Mouse (Mus musculus) megakaryocyte, adult 5-6 weeks (primary cell): ENCODE measurements around the gene Tuba8. TPM values are rescaled to one million over a fixed set of nuclear protein-coding genes. Genes with fewer than 3 reads are reported as not detected.

Experiments used
- ATAC-seq: 2 replicates; pipeline ENCODE4 v1.8.0; 2016; ENCODE audit warnings: mild to moderate bottlenecking, inconsistent platforms; ENCODE audit not compliant: poor library complexity, severe bottlenecking
- total RNA-seq, 2 experiments: library from RNA; stranded (forward) in 1 of 2; stranded (reverse) in 1 of 2; fragments of 153-499, 151-499 nt in 1 of 2; fragments of 221-1000, 200-1000 nt in 1 of 2; gene quantifications; 2 replicates each; pipeline versions ENCODE4 v1.2.3 to v1.2.4; 2015 to 2017

Tuba8 gene
- total RNA-seq, 2 experiments from 2014 or later: 5.6 to 6.2 TPM

DNA sequence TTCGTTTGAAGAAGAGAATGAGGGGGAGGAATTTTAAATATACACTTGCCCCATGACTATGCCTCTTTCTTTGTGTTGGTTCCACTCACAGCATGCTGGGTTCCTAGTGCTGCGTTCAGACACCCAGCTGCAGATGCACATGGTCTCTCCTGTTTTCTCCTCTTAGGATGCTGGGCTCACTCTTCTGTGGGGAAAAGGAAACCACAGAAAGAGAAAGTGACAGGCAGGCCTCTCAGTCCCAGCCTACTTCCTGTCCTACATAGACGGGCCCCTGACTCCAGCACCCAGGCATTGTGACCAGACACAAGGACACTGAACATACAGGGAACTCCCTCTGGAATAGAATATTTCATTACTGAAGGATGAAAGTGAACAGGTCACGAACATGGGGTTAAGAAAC lies 15.5 kb downstream of the Tuba8 start:
- ATAC-seq: peak; percentile 33

DNA sequence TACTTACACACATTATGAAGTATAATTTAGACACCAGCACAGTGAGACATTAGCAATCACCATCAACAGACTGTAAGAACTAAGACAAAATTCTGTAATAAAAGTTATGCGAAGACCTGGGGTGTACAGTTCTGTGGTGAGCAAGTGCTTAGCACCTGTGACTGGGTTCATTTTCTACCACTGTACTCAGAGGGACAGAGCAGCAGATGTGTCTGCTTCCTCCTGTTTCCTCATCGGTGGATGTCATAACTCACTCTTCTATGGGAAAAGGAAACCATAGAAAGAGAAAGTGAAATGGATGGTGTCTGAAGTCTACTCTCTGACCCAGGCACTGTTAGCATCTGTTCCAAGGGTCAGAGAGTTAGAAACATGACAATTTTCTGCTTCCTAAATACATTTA lies 16.2 kb downstream of the Tuba8 start:
- ATAC-seq: peak; percentile 73

GRCm38 (mm10) chr6:121228421-121228820 lies 17.9 kb downstream of the Tuba8 start:
- 0 out of 2 replicates have a peak, but pooled peaks have one; percentile 13 for ATAC-seq

DNA sequence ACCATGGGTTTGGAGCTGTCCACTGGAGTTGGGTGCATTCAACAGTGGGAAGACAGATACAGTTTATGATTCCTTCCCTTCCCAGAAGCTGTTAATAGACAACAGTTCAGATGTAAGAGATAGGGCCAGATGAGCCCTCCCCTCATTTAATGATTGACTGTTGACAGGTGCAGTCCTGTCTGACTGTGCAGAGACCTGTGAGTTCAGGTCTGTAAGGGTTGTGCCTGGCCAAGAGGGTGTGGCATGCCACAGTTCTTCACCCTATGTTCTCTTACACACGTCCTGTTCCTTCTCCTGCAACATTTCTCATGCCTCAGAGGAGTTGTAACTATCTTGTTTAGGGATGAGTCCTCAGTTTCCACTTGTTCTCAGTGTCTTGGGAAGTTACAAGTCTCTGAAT lies 22.2 kb downstream of the Tuba8 start:
- ATAC-seq: no peak

DNA sequence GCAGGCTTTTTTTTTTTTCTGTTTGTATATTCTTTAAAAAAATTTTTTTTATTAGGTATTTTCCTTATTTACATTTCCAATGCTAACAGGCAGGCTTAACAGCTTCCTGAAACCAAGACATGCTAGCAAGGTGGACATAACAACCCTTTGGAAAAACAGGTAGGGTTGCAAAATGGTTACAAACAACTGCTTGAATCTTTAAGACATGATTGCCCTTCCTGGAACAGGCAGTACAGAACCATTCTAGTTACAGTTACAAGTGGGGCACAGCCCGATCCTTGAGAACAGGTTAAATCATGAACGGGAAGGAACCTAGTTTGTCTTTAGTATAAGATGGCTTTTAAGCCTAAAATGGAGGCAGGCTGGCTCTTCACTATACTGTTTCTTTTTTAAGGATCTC lies 25.9 kb downstream of the Tuba8 start:
- no peak for ATAC-seq

DNA sequence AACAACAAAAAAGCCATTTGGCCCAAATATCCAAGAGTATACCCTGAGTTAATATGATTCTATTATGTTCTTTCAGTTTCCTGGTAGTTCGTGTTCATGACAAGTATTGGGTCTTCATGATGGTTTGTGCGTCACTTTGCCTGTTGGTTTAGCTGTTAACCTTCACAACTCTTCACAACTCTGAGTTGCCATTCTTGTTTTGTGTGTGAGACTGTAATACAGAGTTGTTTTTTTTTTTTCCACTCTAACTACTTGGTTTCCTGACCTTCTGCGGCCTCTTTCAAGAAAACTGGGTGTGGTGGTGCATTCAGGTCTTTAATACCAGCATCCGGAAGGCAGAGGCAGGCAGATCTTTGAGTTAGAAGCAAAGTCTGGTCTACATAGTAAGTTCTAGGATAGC lies 27.7 kb downstream of the Tuba8 start:
- no peak for ATAC-seq

GRCm38 (mm10) chr6:121241780-121242179 lies 31.3 kb downstream of the Tuba8 start:
- no peak for ATAC-seq

DNA sequence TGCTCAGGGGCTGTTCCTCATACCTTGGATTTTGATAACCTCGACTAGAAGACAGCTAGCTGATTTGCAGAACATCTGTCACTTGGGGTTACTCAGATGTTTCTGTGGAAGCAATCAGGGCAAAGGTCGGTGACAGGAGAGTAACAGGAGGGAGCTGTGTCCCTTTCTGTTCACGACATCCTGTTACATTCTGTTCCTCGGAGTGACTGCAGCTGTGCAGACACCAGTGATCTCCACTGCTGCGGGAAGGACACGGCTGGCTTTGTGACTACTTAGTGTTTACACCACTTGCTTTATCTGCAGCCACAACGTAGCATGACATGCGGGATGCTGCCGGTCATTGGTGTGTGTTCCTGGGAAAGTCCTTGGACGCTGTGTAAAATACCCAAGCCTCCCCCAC lies 32.7 kb downstream of the Tuba8 start:
- no peak for ATAC-seq

GRCm38 (mm10) chr6:121245127-121246036 lies 34.9 kb downstream of the Tuba8 start, which contains the start of gene Usp18:
Gene Usp18 (plus strand): TSS chr6:121245906.
- peak; percentile 96 for ATAC-seq

DNA sequence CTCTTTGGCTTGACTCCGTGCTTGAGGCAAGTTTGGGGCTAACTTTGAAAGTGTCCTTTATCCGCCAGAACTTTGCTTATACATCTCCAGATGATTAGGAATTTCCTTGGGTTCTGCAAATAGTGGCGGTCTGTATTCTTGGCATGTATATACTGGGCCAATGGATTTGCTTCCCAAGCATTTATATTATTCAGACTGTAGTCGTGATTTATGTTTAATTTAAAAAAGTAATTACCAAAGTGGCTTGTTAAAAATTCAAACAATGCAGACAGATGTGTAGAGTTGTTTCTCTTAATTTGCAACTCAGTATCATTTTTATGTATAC lies 35.5 kb downstream of the Tuba8 start:
- no peak for ATAC-seq

GRCm38 (mm10) chr6:121250406-121250805 lies 39.9 kb downstream of the Tuba8 start:
- ATAC-seq: no peak

GRCm38 (mm10) chr6:121251256-121251655 lies 40.8 kb downstream of the Tuba8 start:
- peak; percentile 70 for ATAC-seq

- peak; percentile 90 for ATAC-seq
Measured at GRCm38 (mm10) chr6:121260548-121260947, 50.1 kb downstream of the Tuba8 start.

DNA sequence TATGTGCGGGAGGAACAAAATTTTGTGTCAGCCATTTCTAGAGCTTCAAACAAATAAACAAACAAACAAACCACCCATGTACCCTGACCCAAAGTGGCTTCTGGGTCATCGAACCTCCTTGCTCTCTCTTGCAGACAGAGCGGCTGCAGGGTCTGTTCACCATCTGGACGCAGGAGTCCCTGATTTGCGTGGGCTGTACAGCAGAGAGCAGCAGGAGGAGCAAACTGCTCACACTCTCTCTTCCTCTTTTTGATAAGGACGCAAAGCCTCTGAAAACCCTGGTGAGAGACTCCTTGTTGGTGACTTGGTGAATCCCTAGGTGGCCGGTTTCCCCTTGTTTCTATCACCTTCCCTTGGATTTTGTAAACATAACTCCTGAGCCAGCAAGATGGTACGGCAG lies 50.7 kb downstream of the Tuba8 start:
- peak; percentile 77 for ATAC-seq

DNA sequence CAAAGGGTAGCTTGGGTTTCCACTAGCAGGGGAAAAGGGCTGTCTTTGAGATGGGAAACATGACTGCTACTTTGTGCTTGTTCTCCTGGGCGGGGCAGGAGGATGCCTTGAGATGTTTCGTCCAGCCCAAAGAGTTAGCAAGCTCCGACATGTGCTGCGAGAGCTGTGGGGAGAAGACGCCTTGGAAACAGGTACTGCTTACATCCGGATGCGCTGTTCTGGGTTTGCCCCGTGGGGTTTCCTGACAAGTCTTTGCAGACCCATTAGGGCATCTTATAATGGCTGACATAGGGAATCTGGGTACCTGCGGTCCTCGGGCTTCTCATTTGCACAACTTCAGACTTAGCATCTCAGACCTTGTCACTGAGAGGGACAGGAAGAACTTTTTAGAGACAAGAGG lies 51.5 kb downstream of the Tuba8 start:
- ATAC-seq: no peak

GRCm38 (mm10) chr6:121262496-121262895 lies 52.0 kb downstream of the Tuba8 start:
- ATAC-seq: no peak

GRCm38 (mm10) chr6:121270156-121270555 lies 59.7 kb downstream of the Tuba8 start:
- ATAC-seq: no peak

GRCm38 (mm10) chr6:121271707-121272074 lies 61.2 kb downstream of the Tuba8 start:
- no peak for ATAC-seq

DNA sequence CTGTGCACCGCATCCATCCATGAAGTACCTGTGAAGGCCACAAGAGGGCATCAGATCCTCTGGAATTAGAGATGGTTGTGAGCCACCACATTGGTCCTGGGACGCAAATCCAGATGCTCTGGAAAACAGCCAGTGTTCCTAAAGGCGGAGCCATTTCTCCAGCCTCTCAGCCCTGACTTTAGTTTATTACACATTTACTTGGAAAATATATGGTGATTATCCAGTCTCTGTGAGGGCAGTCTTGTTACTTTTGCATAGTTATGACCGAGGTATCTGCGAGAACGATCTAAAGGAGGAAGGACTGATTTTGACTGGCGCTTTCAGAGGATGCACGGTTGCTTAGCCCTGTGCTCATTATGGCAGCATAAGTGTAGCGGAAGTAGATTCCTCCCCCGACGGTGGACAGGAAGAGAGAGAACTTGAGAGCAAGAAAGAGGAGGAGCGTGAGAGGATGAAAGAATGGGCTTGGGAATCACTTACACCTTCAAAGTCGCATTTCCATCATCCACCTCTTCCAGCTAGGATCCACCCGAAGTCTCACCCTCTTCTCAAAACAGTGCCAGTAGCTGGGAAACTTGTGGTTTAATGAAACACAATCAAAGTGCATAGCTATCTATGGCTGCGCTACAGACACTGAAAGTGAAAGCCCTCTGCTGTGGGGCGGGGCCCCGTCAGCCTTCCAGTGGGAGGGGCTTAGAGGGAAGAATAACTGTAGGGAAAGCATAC lies 61.7 kb downstream of the Tuba8 start:
- peak; percentile 91 for ATAC-seq

- peak; percentile 36; the same call in 1 of the 2 replicates for ATAC-seq
Measured at GRCm38 (mm10) chr6:121274356-121274755, 63.9 kb downstream of the Tuba8 start.
